Mouse (Mus musculus) midbrain, embryonic 14.5 days (tissue): Measurements from ENCODE around the gene Kif1b. TPM values are rescaled to one million over a fixed set of nuclear protein-coding genes. Genes with fewer than 3 reads are reported as not detected.

Source experiments
- ATAC-seq: fragments of 200-750 bp; cut with Nextera tagmentation; 2 replicates; pipeline ENCODE4 v1.8.0; 2017; ENCODE audit warnings: moderate number of reproducible peaks, moderate library complexity; ENCODE audit not compliant: low FRiP score, low TSS enrichment
- DNase-seq: peaks from one replicate; pipeline ENCODE4 v3.0.0-alpha.2; 2015
- H3K27ac ChIP-seq: fragments of 300-500 bp; sonication (generic); replicated peaks from 2 replicates; pipeline ENCODE4 v1.5.1; 2014; ENCODE audit warnings: mild to moderate bottlenecking, low read depth, low read length, moderate library complexity
- H3K27me3 ChIP-seq: fragments of 300-500 bp; sonication (generic); 2 replicates; pipeline ENCODE4 v1.6.1; 2014; ENCODE audit warnings: low read length, control low read depth, mixed read lengths; ENCODE audit not compliant: control insufficient read depth, insufficient read depth
- H3K36me3 ChIP-seq: fragments of 300-500 bp; sonication (generic); 2 replicates; pipeline ENCODE4 v1.6.1; 2014; ENCODE audit warnings: low read length, control low read depth; ENCODE audit not compliant: control insufficient read depth, insufficient read depth
- H3K4me1 ChIP-seq: fragments of 300-500 bp; sonication (generic); 2 replicates; pipeline ENCODE4 v1.6.1; 2014; ENCODE audit warnings: mild to moderate bottlenecking, antibody characterized with exemption, low read length, control low read depth; ENCODE audit not compliant: control insufficient read depth, insufficient read depth
- H3K4me2 ChIP-seq: fragments of 300-500 bp; sonication (generic); 2 replicates; pipeline ENCODE4 v1.6.1; 2014; ENCODE audit warnings: mild to moderate bottlenecking, low read length, moderate library complexity
- H3K4me3 ChIP-seq: fragments of 300-500 bp; sonication (generic); replicated peaks from 2 replicates; pipeline ENCODE4 v1.5.1; 2014; ENCODE audit warnings: low read depth, low read length
- H3K9ac ChIP-seq: fragments of 300-500 bp; sonication (generic); replicated peaks from 2 replicates; pipeline ENCODE4 v1.6.1; 2014; ENCODE audit warnings: mild to moderate bottlenecking, low read length, moderate library complexity
- H3K9me3 ChIP-seq: fragments of 300-500 bp; sonication (generic); 2 replicates; pipeline ENCODE4 v1.6.1; 2016; ENCODE audit warnings: low read length, control low read depth, mixed read lengths; ENCODE audit not compliant: control insufficient read depth
- WGBS: fragments of 180-500 bp; shearing (Covaris S2); extraction: QIAGEN DNeasy Blood & Tissue Kit; methylation state at CpG from one replicate; pipeline ENCODE4 v1.1.7; 2014; 5-methylcytosine and 5-hydroxymethylcytosine counted together
- polyA plus RNA-seq: library from polyadenylated mRNA; unstranded; fragments of >200 nt; fragmentation: Nextera tagmentation; extraction: Ambion mirVana; gene quantifications from 2 replicates; pipeline ENCODE4 v1.2.1, GENCODE M21; 2014

The Kif1b gene
- polyA plus RNA-seq, 1 experiment from 2014 or later: 202 TPM

- no peaks in the 10 kb centered on the region for H3K4me1 ChIP-seq
- H3K4me3 ChIP-seq: no peak overlapping the region
- DNase-seq (no peak), ATAC-seq (no peak)
- H3K27ac ChIP-seq: no peak overlapping the region
- H3K27me3 ChIP-seq: no peaks in the 10 kb centered on the region
- WGBS: 98% methylated on average over 6 of the region's 6 CpGs
- H3K9me3 ChIP-seq: no peaks in the 10 kb centered on the region
- no peak overlapping the region for H3K9ac ChIP-seq
- no peak overlapping the region for H3K4me2 ChIP-seq
- H3K36me3 ChIP-seq: peaks cover 86% of the 10 kb centered on the region
These were observed 37.0 kb downstream of the Kif1b start for GRCm38 (mm10) chr4:149270541-149270940.

- DNase-seq (no peak), ATAC-seq (no peak)
- Histone ChIP-seq H3K27me3 (no peaks in the 10 kb centered on the region), H3K9ac (no peak overlapping the region), H3K36me3 (peaks cover 81% of the 10 kb centered on the region), H3K27ac (no peak overlapping the region), H3K9me3 (no peaks in the 10 kb centered on the region), H3K4me1 (no peaks in the 10 kb centered on the region), H3K4me2 (no peak overlapping the region), H3K4me3 (no peak overlapping the region)
- 81% methylated on average over 4 of the region's 4 CpGs for WGBS
These were observed 38.5 kb downstream of the Kif1b start for GRCm38 (mm10) chr4:149269026-149269425.

- H3K9me3 ChIP-seq: no peaks in the 10 kb centered on the region
- DNase-seq: no peak
- WGBS: 94% methylated on average over 2 of the region's 2 CpGs
- no peaks in the 10 kb centered on the region for H3K27me3 ChIP-seq
- no peak overlapping the region for H3K27ac ChIP-seq
- no peak for ATAC-seq
- no peak overlapping the region for H3K4me3 ChIP-seq
- H3K4me2 ChIP-seq: no peak overlapping the region
- no peak overlapping the region for H3K9ac ChIP-seq
- no peaks in the 10 kb centered on the region for H3K4me1 ChIP-seq
- peaks cover 77% of the 10 kb centered on the region for H3K36me3 ChIP-seq
These were observed 42.6 kb downstream of the Kif1b start for GRCm38 (mm10) chr4:149264895-149265294.

GRCm38 (mm10) chr4:149263218-149263617 is 44.3 kb downstream of the Kif1b start:
- H3K4me1 ChIP-seq: no peaks in the 10 kb centered on the region
- no peak overlapping the region for H3K27ac ChIP-seq
- no peaks in the 10 kb centered on the region for H3K9me3 ChIP-seq
- ATAC-seq (no peak), DNase-seq (no peak)
- WGBS: 96% methylated on average over 9 of the region's 9 CpGs
- no peak overlapping the region for H3K4me2 ChIP-seq
- H3K36me3 ChIP-seq: peaks cover 79% of the 10 kb centered on the region
- no peak overlapping the region for H3K4me3 ChIP-seq
- no peaks in the 10 kb centered on the region for H3K27me3 ChIP-seq
- no peak overlapping the region for H3K9ac ChIP-seq

GRCm38 (mm10) chr4:149261466-149261865 is 46.0 kb downstream of the Kif1b start:
- Histone ChIP-seq H3K4me2 (no peak overlapping the region), H3K9ac (no peak overlapping the region), H3K9me3 (no peaks in the 10 kb centered on the region), H3K27ac (no peak overlapping the region), H3K4me1 (no peaks in the 10 kb centered on the region), H3K4me3 (no peak overlapping the region), H3K27me3 (no peaks in the 10 kb centered on the region), H3K36me3 (peaks cover 76% of the 10 kb centered on the region)
- no peak for DNase-seq
- WGBS: 62% methylated on average over 3 of the region's 3 CpGs
- no peak for ATAC-seq

- ATAC-seq (no peak), DNase-seq (no peak)
- H3K4me2 ChIP-seq: no peak overlapping the region
- no peak overlapping the region for H3K27ac ChIP-seq
- no peak overlapping the region for H3K9ac ChIP-seq
- no peaks in the 10 kb centered on the region for H3K9me3 ChIP-seq
- H3K27me3 ChIP-seq: no peaks in the 10 kb centered on the region
- H3K4me1 ChIP-seq: 0 out of 2 replicates have a peak, but pooled peaks cover 2% of the 10 kb centered on the region
- WGBS: 92% methylated on average over 3 of the region's 3 CpGs
- peaks cover 76% of the 10 kb centered on the region for H3K36me3 ChIP-seq
- H3K4me3 ChIP-seq: no peak overlapping the region
These were observed 46.6 kb downstream of the Kif1b start for GRCm38 (mm10) chr4:149260911-149261310.

GRCm38 (mm10) chr4:149259391-149260094 is 48.0 kb downstream of the Kif1b start:
- Histone ChIP-seq H3K9me3 (no peaks in the 10 kb centered on the region), H3K36me3 (peaks cover 71% of the 10 kb centered on the region)

GRCm38 (mm10) chr4:149258926-149259325 is 48.6 kb downstream of the Kif1b start:
- Histone ChIP-seq H3K4me1 (0 out of 2 replicates have a peak, but pooled peaks cover 3% of the 10 kb centered on the region), H3K4me3 (no peak overlapping the region), H3K27me3 (no peaks in the 10 kb centered on the region), H3K9me3 (no peaks in the 10 kb centered on the region), H3K4me2 (no peak overlapping the region), H3K36me3 (peaks cover 72% of the 10 kb centered on the region), H3K27ac (no peak overlapping the region), H3K9ac (no peak overlapping the region)
- DNase-seq (no peak), ATAC-seq (no peak)
- WGBS: 95% methylated on average over 3 of the region's 3 CpGs

More at GRCm38 (mm10) chr4:149259391-149260094, 48.0 kb downstream of the Kif1b start:
- H3K9ac ChIP-seq: no peak overlapping the region
- no peak for ATAC-seq
- H3K4me2 ChIP-seq: no peak overlapping the region
- H3K27me3 ChIP-seq: no peaks in the 10 kb centered on the region
- no peak overlapping the region for H3K27ac ChIP-seq
- H3K4me3 ChIP-seq: no peak overlapping the region
- DNase-seq: no peak
- H3K4me1 ChIP-seq: 0 out of 2 replicates have a peak, but pooled peaks cover 3% of the 10 kb centered on the region
- 92% methylated on average over 9 of the region's 9 CpGs for WGBS
